Mouse (Mus musculus): ENCODE results near the gene Ampd1. TPM values are rescaled to one million over a fixed set of nuclear protein-coding genes. Genes with fewer than 3 reads are reported as not detected.

Ampd1 gene
- polyA plus RNA-seq, 1 experiment from 2014 or later, result not detected

DNA sequence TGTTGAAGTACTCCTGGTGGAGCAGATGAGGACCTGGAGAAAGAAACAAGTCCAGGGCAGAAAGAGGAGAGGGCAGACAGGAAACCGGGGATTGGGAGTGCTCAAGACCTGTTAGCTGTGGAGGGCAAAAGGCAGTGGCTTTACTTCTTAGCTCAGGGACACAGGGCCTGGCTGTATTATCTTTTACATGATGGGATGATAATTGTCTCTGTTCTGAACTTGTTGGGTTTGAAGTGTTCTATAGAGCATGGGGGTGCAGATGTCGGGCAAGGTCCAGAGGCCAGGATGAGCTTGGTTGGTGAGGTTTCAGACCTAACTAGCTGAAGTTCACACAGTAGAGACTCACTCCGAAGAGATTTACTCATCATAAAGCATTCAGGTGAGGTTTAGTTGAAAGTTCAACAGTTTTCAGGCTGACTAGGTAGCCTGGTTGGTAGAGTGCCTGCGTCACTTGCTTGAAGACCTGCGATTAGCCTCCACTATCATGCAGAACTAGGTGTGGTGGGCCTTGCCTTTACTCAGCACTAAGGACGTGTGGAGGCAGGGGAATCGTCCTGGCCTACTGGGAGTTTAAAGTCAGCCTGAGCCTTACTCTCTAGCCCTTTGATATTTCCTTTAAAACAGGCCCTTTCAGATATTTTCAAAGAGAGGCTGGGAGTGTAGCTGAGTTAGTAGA lies 33.9 kb downstream of the Ampd1 start:
- 86% methylated on average over 7 of the region's 7 CpGs for WGBS
- H3K4me2 ChIP-seq (ENCODE audit: low read depth, low read length), result no peak overlapping the region
- H3K36me3 ChIP-seq (replicated peaks; ENCODE audit: control insufficient read depth, insufficient read depth, low read depth, low read length), result no peaks in the 10 kb centered on the region
- no peak overlapping the region for H3K27ac ChIP-seq (replicated peaks; ENCODE audit: low read depth, low read length)
- no peak overlapping the region for H3K9ac ChIP-seq (replicated peaks; ENCODE audit: low read length)
- no peaks in the 10 kb centered on the region for H3K4me1 ChIP-seq (ENCODE audit: control insufficient read depth, insufficient read depth, low read length)
- H3K9me3 ChIP-seq (replicated peaks; ENCODE audit: control insufficient read depth, low read length), result no peaks in the 10 kb centered on the region
- ATAC-seq (replicated peaks; ENCODE audit: insufficient number of reproducible peaks, low FRiP score, low TSS enrichment, low read depth), result no peak
- DNase-seq (ENCODE audit: low spot score), result no peak
- H3K4me3 ChIP-seq (ENCODE audit: low read depth, low read length), result no peak overlapping the region
- no peaks in the 10 kb centered on the region for H3K27me3 ChIP-seq (ENCODE audit: control insufficient read depth, insufficient read depth, low read length)

DNA sequence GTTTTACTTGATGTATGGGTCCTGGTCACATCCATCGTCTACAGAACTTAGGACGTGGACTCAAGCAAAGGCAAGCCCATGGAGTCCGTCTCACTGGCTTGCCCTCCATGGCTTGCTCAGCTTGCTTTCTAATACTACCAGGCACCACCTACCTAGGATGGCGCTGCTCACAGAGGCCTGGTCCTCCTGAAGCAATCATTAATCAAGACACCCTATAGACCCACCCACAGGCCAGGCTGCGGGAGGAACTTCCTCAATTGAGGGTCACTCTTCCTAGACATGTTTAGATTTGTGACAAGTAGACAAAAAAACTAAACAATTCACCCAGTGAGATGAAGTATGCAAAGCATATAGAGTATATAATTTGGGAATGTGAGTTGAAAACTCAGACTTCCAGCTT lies 38.4 kb downstream of the Ampd1 start:
- Histone ChIP-seq H3K4me3 (ENCODE audit: low read depth, low read length) (no peak overlapping the region), H3K27ac (replicated peaks; ENCODE audit: low read depth, low read length) (no peak overlapping the region), H3K9ac (replicated peaks; ENCODE audit: low read length) (no peak overlapping the region), H3K4me2 (ENCODE audit: low read depth, low read length) (no peak overlapping the region), H3K4me1 (ENCODE audit: control insufficient read depth, insufficient read depth, low read length) (no peaks in the 10 kb centered on the region), H3K27me3 (ENCODE audit: control insufficient read depth, insufficient read depth, low read length) (no peaks in the 10 kb centered on the region), H3K9me3 (replicated peaks; ENCODE audit: control insufficient read depth, low read length) (no peaks in the 10 kb centered on the region), H3K36me3 (replicated peaks; ENCODE audit: control insufficient read depth, insufficient read depth, low read depth, low read length) (no peaks in the 10 kb centered on the region)
- 85% methylated on average over 5 of the region's 5 CpGs for WGBS
- DNase-seq (ENCODE audit: low spot score) (no peak), ATAC-seq (replicated peaks; ENCODE audit: insufficient number of reproducible peaks, low FRiP score, low TSS enrichment, low read depth) (no peak)

DNA sequence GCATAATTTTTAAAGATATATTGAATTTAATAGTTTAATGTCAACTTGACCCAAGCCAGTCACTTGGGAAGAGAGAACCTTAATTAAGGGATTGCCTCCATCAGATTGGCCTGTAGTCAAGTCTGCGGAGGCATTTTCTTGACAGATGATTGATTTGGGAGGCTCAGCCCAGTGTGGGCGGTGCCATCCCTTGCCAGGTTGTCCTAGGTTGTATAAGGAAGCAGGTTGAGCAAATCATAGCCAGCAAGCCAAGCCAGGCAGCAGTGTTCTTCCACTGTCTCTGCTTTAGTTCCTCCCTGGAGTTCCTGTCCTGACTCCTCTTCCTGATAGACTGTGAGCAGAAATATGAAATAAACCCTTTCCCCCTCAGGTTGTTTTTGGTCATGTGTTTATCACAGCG lies 49.8 kb downstream of the Ampd1 start:
- Histone ChIP-seq H3K27me3 (ENCODE audit: control insufficient read depth, insufficient read depth, low read length) (no peaks in the 10 kb centered on the region), H3K36me3 (replicated peaks; ENCODE audit: control insufficient read depth, insufficient read depth, low read depth, low read length) (no peaks in the 10 kb centered on the region), H3K4me3 (ENCODE audit: low read depth, low read length) (no peak overlapping the region), H3K4me1 (ENCODE audit: control insufficient read depth, insufficient read depth, low read length) (no peaks in the 10 kb centered on the region), H3K4me2 (ENCODE audit: low read depth, low read length) (no peak overlapping the region), H3K9me3 (replicated peaks; ENCODE audit: control insufficient read depth, low read length) (no peaks in the 10 kb centered on the region), H3K27ac (replicated peaks; ENCODE audit: low read depth, low read length) (no peak overlapping the region), H3K9ac (replicated peaks; ENCODE audit: low read length) (no peak overlapping the region)
- no peak for DNase-seq (ENCODE audit: low spot score)
- no peak for ATAC-seq (replicated peaks; ENCODE audit: insufficient number of reproducible peaks, low FRiP score, low TSS enrichment, low read depth)
- WGBS, result 90% methylated on average over 3 of the region's 3 CpGs

DNA sequence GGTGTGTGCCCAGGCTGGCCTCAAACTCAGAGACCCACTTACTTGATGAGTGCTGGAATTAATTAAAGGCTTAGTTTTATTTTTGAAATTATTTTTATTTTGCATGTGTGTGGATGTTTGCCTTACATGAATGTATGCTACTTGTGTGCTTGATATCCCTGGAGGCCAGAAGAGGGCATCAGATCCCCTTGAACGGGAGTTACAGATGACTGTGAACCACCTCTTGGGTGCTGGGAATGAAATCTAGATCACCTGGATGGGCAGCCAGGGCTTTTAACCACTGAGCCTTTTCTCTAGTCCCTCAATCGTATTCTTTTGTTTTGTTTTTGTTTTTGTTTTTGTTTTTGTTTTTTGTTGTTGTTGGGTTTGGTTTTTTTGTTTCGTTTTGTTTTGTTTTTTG lies 52.3 kb downstream of the Ampd1 start:
- Histone ChIP-seq H3K9ac (replicated peaks; ENCODE audit: low read length) (no peak overlapping the region), H3K4me2 (ENCODE audit: low read depth, low read length) (no peak overlapping the region), H3K36me3 (replicated peaks; ENCODE audit: control insufficient read depth, insufficient read depth, low read depth, low read length) (no peaks in the 10 kb centered on the region), H3K4me1 (ENCODE audit: control insufficient read depth, insufficient read depth, low read length) (no peaks in the 10 kb centered on the region; the same call in 1 of the 2 replicates), H3K27me3 (ENCODE audit: control insufficient read depth, insufficient read depth, low read length) (no peaks in the 10 kb centered on the region), H3K4me3 (ENCODE audit: low read depth, low read length) (no peak overlapping the region), H3K9me3 (replicated peaks; ENCODE audit: control insufficient read depth, low read length) (no peaks in the 10 kb centered on the region), H3K27ac (replicated peaks; ENCODE audit: low read depth, low read length) (no peak overlapping the region)
- no peak for DNase-seq (ENCODE audit: low spot score)
- 88% methylated on average over 3 of the region's 3 CpGs for WGBS
- ATAC-seq (replicated peaks; ENCODE audit: insufficient number of reproducible peaks, low FRiP score, low TSS enrichment, low read depth), result no peak

DNA sequence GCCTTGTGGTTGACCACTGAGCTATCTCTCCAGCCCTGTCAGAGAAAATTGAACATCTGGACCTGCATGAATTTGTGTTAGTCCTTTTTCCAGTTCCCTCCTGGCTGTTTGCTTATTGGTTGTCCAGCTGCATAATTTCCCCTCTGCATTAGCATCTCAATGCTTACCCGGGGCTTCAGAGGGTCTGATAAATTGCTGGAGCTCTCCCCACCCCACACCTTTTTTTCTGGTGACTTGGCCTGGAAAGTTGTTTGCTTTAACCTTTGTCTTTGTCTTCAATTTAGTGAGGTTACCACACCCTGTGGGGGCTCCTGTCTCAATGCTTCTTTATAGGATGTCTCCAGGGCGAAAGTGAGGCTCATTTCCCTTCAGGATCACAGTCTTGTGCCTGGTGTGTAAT lies 53.4 kb downstream of the Ampd1 start:
- 44% methylated on average over 2 of the region's 2 CpGs for WGBS
- H3K4me1 ChIP-seq (ENCODE audit: control insufficient read depth, insufficient read depth, low read length), result no peaks in the 10 kb centered on the region; the same call in 1 of the 2 replicates
- H3K36me3 ChIP-seq (replicated peaks; ENCODE audit: control insufficient read depth, insufficient read depth, low read depth, low read length), result no peaks in the 10 kb centered on the region
- no peak overlapping the region for H3K4me3 ChIP-seq (ENCODE audit: low read depth, low read length)
- no peaks in the 10 kb centered on the region for H3K9me3 ChIP-seq (replicated peaks; ENCODE audit: control insufficient read depth, low read length)
- DNase-seq (ENCODE audit: low spot score), result no peak
- no peak overlapping the region for H3K9ac ChIP-seq (replicated peaks; ENCODE audit: low read length)
- H3K27ac ChIP-seq (replicated peaks; ENCODE audit: low read depth, low read length), result no peak overlapping the region
- H3K27me3 ChIP-seq (ENCODE audit: control insufficient read depth, insufficient read depth, low read length), result no peaks in the 10 kb centered on the region
- no peak overlapping the region for H3K4me2 ChIP-seq (ENCODE audit: low read depth, low read length)
- no peak for ATAC-seq (replicated peaks; ENCODE audit: insufficient number of reproducible peaks, low FRiP score, low TSS enrichment, low read depth)

DNA sequence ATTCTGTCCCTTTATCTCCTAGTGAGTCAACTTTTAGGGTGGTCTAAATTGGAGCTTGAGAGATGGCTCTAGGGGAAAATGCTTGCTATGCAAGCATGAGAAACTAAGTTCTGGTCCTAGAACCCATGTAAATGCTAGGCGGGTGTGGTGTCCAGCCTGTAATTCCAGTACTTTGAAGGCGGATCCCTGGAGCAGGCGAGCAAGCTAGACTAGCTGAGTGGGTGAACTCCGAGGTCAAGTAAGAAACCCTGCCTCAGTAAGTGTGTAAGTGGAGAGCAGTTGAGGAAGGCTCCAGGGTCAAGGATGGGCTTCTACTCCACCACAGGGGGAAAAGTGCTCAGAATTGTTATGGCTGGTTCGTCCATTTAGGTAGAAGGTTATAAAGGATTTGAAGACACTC lies 53.9 kb downstream of the Ampd1 start:
- Histone ChIP-seq H3K9me3 (replicated peaks; ENCODE audit: control insufficient read depth, low read length) (no peaks in the 10 kb centered on the region), H3K4me3 (ENCODE audit: low read depth, low read length) (no peak overlapping the region), H3K27ac (replicated peaks; ENCODE audit: low read depth, low read length) (no peak overlapping the region), H3K4me2 (ENCODE audit: low read depth, low read length) (no peak overlapping the region), H3K36me3 (replicated peaks; ENCODE audit: control insufficient read depth, insufficient read depth, low read depth, low read length) (no peaks in the 10 kb centered on the region), H3K27me3 (ENCODE audit: control insufficient read depth, insufficient read depth, low read length) (no peaks in the 10 kb centered on the region), H3K9ac (replicated peaks; ENCODE audit: low read length) (no peak overlapping the region), H3K4me1 (ENCODE audit: control insufficient read depth, insufficient read depth, low read length) (no peaks in the 10 kb centered on the region; the same call in 1 of the 2 replicates)
- ATAC-seq (replicated peaks; ENCODE audit: insufficient number of reproducible peaks, low FRiP score, low TSS enrichment, low read depth) (no peak), DNase-seq (ENCODE audit: low spot score) (no peak)
- WGBS, result 67% methylated on average over 5 of the region's 5 CpGs

DNA sequence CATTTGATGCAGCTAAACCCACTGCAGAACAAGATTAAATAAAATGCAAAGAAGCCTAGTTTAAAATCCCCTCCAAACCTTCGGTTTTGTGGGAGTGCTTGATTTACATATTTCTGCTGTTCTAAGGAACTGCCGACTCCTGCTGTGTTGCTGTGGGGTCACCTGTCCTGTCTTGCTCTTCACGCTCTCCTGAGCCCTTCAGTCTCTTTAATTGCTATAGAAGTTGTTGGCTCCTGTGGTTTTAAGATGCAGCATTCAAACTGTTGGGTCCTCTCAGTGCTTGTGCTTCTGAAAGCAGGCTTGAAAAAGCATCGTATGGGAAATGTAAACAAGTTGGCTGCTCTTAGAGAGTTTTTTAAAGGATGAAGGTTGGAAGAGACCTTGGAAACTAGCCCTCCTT lies 54.4 kb downstream of the Ampd1 start:
- Histone ChIP-seq H3K27ac (replicated peaks; ENCODE audit: low read depth, low read length) (no peak overlapping the region), H3K4me3 (ENCODE audit: low read depth, low read length) (no peak overlapping the region), H3K4me2 (ENCODE audit: low read depth, low read length) (no peak overlapping the region), H3K36me3 (replicated peaks; ENCODE audit: control insufficient read depth, insufficient read depth, low read depth, low read length) (no peaks in the 10 kb centered on the region), H3K9ac (replicated peaks; ENCODE audit: low read length) (no peak overlapping the region), H3K4me1 (ENCODE audit: control insufficient read depth, insufficient read depth, low read length) (no peaks in the 10 kb centered on the region; the same call in 1 of the 2 replicates), H3K27me3 (ENCODE audit: control insufficient read depth, insufficient read depth, low read length) (no peaks in the 10 kb centered on the region), H3K9me3 (replicated peaks; ENCODE audit: control insufficient read depth, low read length) (no peaks in the 10 kb centered on the region)
- ATAC-seq (replicated peaks; ENCODE audit: insufficient number of reproducible peaks, low FRiP score, low TSS enrichment, low read depth) (no peak), DNase-seq (ENCODE audit: low spot score) (no peak)
- 47% methylated on average over 4 of the region's 4 CpGs for WGBS

DNA sequence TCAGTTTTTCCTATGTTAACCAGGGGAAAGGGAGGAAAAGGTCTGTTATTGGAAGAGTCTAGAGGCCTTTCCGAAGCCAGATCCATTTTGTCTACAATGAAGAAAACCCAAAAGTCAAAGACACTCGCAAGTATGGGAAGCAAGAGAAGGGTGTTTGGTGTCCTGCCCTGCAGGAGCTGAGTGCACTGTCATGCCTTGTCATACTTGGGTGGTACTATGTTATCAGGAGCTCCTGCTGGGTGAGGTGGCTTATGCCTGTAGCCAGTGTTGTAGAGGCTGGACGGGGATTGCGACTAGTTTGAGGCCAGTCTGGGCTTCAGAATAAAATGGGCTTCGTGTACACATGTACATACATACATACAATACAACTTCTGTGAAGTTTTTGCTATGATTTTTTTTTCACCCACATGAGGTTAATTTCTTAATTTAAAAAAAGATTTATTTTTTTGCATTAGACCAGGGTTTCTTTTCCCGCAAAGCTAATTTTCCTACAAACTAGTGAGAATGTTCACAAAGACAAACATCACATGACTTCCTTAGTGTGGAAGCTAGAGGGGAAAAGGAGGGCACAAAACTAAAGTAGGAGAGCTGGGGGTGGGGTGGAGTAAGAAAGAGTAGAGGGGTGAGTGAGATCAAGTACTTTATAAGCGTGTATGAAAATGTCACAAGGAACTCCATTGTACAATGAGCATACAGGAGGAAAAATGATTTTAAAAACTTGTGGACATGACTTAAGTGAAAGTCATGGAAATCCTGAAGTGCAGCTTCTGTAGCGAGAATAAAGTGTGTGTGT lies 55.7 kb downstream of the Ampd1 start:
- no peak overlapping the region for H3K4me2 ChIP-seq (ENCODE audit: low read depth, low read length)
- H3K9ac ChIP-seq (replicated peaks; ENCODE audit: low read length), result no peak overlapping the region
- DNase-seq (ENCODE audit: low spot score), result no peak
- WGBS, result 86% methylated on average over 8 of the region's 8 CpGs
- H3K27ac ChIP-seq (replicated peaks; ENCODE audit: low read depth, low read length), result no peak overlapping the region
- H3K9me3 ChIP-seq (replicated peaks; ENCODE audit: control insufficient read depth, low read length), result no peaks in the 10 kb centered on the region
- no peaks in the 10 kb centered on the region; the same call in 1 of the 2 replicates for H3K4me1 ChIP-seq (ENCODE audit: control insufficient read depth, insufficient read depth, low read length)
- no peaks in the 10 kb centered on the region for H3K36me3 ChIP-seq (replicated peaks; ENCODE audit: control insufficient read depth, insufficient read depth, low read depth, low read length)
- H3K4me3 ChIP-seq (ENCODE audit: low read depth, low read length), result no peak overlapping the region
- no peaks in the 10 kb centered on the region for H3K27me3 ChIP-seq (ENCODE audit: control insufficient read depth, insufficient read depth, low read length)
- no peak for ATAC-seq (replicated peaks; ENCODE audit: insufficient number of reproducible peaks, low FRiP score, low TSS enrichment, low read depth)

All from embryonic facial prominence, embryonic 11.5 days (tissue).